Mouse (Mus musculus) 3134 (cell line): ENCODE measurements around the gene Styx.

Experiments
- DNase-seq: peaks from one replicate; pipeline ENCODE4 v3.0.0-alpha.2; 2011; ENCODE audit warnings: low spot score; ENCODE audit not compliant: insufficient read length; ENCODE audit errors: extremely low read depth

Gene Styx

GRCm38 (mm10) chr14:45350931-45351859 lies at the start of gene Styx:
TSS of gene Styx (plus strand) at chr14:45351093.
- peak; percentile 94 for DNase-seq

GRCm38 (mm10) chr14:45303939-45304338 lies 47.0 kb upstream of the Styx start:
- DNase-seq = no peak

GRCm38 (mm10) chr14:45304389-45304788 lies 46.5 kb upstream of the Styx start:
- DNase-seq = no peak

GRCm38 (mm10) chr14:45305852-45306251 lies 45.0 kb upstream of the Styx start:
- no peak for DNase-seq

- no peak for DNase-seq
Measured at GRCm38 (mm10) chr14:45307630-45308328, 43.1 kb upstream of the Styx start.

- no peak for DNase-seq
Measured at GRCm38 (mm10) chr14:45309646-45310045, 41.2 kb upstream of the Styx start.

GRCm38 (mm10) chr14:45310101-45310500 lies 40.8 kb upstream of the Styx start:
- DNase-seq = no peak

GRCm38 (mm10) chr14:45316927-45317326 lies 34.0 kb upstream of the Styx start:
- DNase-seq = no peak

GRCm38 (mm10) chr14:45317921-45318411 lies 32.9 kb upstream of the Styx start:
- DNase-seq = no peak

GRCm38 (mm10) chr14:45318426-45319236 lies 32.3 kb upstream of the Styx start, which contains the start of gene Ero1l:
TSS of gene Ero1l (minus strand) at chr14:45318771.
- DNase-seq = peak; percentile 85

GRCm38 (mm10) chr14:45319237-45319610 lies 31.7 kb upstream of the Styx start:
- no peak for DNase-seq

- DNase-seq = no peak
Measured at GRCm38 (mm10) chr14:45320111-45320510, 30.8 kb upstream of the Styx start.

- DNase-seq = no peak
Measured at GRCm38 (mm10) chr14:45321067-45321466, 29.8 kb upstream of the Styx start.

GRCm38 (mm10) chr14:45321622-45322021 lies 29.3 kb upstream of the Styx start:
- DNase-seq = no peak

GRCm38 (mm10) chr14:45322450-45322849 lies 28.4 kb upstream of the Styx start:
- no peak for DNase-seq

GRCm38 (mm10) chr14:45323320-45323719 lies 27.6 kb upstream of the Styx start:
- no peak for DNase-seq

GRCm38 (mm10) chr14:45325471-45325870 lies 25.4 kb upstream of the Styx start:
- DNase-seq = peak; percentile 75

- DNase-seq = no peak
Measured at GRCm38 (mm10) chr14:45328072-45328713, 22.7 kb upstream of the Styx start.

- DNase-seq = no peak
Measured at GRCm38 (mm10) chr14:45329018-45329588, 21.8 kb upstream of the Styx start.
